Mouse (Mus musculus) frontal cortex, postnatal 10 days (tissue): ENCODE results near the gene Rpgrip1l.

Source experiments
- DNase-seq, 2 experiments: peaks; one replicate each; pipeline ENCODE4 v3.0.0; 2022; ENCODE audit warnings: low spot score in 2 of 2, mixed read lengths in 1 of 2

The Rpgrip1l gene

GRCm38 (mm10) chr8:91276337-91276736, 36.7 kb downstream of the Rpgrip1l start:
- no peak for DNase-seq

DNA sequence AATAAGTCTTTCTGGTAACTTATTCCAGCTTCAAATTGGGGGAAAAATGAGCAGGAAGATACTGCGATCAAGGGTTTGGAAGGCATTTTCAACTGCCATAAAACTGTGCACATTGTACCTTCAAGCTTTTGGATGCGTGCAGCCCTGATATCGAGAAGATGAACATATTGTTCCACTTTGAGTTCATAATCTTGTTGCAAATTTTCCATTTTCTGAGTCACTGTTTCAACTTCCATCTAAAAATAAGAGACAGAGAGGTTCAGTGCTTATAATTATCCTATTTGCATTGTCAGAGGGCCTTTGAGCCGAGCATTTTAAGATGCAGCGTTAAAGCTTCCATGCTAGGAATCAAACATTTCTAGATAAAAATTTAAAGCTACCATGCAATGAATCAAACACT, 39.6 kb downstream of the Rpgrip1l start:
- no peak for DNase-seq

GRCm38 (mm10) chr8:91269374-91269958, 43.6 kb downstream of the Rpgrip1l start:
- DNase-seq: no peak

DNA sequence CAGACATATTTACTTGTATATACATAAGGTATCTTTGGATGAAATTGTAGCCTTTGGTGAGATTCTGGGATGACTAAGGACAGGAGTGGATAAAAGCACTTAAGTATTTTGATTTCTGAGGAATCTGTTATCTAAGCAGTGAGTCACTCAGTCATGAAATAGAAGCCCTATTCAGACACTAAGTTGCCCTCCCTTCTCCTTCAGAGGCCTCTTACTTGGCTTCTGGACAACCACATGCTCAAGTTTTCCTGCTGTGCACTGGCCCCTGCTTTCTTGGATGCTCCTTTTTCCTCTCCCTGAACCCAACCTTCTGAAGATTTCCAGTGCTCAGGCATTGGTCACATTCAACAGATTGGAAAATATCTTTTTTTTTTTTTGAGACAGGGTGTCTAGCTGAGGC, 48.5 kb downstream of the Rpgrip1l start:
- DNase-seq: no peak

GRCm38 (mm10) chr8:91263939-91264338, 49.1 kb downstream of the Rpgrip1l start:
- DNase-seq: no peak

GRCm38 (mm10) chr8:91261598-91261997, 51.5 kb downstream of the Rpgrip1l start:
- no peak for DNase-seq

DNA sequence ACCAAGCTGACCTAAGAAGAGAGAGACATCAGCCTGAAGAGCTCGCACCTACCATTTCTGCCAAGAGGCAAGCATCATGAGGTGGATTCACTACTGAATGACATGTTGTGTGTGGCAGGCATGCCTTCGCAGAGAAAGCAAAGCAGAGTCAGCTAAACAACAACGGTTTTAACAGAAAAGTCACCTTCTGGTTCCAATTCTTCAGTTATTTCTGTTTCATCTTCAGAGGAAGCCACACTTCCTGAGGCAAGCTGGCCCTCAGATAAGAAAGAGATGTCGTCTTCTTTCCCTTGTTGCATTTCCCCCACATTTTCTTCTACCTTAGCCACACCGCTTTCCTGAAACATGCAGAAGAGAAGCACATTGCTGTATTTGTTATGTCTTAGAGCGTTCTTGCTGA, 62.1 kb downstream of the Rpgrip1l start:
- DNase-seq: no peak

GRCm38 (mm10) chr8:91249758-91250466, 63.1 kb downstream of the Rpgrip1l start:
- no peak for DNase-seq

- DNase-seq: no peak
Measured at GRCm38 (mm10) chr8:91245821-91246454, 67.1 kb downstream of the Rpgrip1l start.

DNA sequence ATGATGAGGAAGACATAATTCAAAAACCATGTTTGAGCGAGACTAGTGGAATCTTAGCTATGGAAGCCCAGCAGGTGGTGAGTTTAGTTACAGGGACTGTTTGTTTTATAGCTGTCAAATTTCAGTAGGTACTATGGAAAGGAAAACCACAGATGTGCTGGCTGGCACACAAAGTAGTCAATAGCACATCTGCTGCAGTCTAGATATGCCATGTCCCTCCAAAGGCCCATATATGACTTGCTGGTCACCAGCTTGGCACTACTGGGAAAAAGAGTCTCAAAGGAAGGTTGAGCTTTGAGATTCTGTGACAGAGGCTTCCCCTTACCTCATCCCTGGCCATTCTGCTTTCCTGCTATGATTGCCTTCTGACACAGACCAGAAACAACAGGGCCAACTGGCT, 70.3 kb downstream of the Rpgrip1l start:
- no peak for DNase-seq

- no peak for DNase-seq
Measured at GRCm38 (mm10) chr8:91241873-91242519, 71.1 kb downstream of the Rpgrip1l start.

GRCm38 (mm10) chr8:91241371-91241770, 71.7 kb downstream of the Rpgrip1l start:
- DNase-seq: no peak

GRCm38 (mm10) chr8:91237191-91237590, 75.9 kb downstream of the Rpgrip1l start:
- no peak for DNase-seq

DNA sequence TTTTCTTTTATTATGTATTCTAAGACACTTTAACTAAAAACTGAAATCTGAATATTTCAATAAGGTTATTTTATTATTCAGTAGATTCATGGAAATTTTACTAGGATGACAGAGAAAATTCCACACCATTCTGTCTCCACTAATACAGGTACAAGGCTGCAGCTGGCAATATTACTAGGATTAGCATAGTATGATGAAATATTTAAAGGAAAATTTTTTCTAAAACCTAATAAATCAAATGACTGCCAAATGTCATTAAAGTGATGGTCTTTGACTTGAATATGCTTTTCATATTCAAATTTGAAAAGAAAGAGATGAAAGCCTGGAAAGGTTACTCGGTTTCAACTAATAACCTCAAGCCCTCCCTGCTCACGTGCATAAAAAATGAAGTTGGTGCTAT, 79.0 kb downstream of the Rpgrip1l start:
- DNase-seq: no peak

DNA sequence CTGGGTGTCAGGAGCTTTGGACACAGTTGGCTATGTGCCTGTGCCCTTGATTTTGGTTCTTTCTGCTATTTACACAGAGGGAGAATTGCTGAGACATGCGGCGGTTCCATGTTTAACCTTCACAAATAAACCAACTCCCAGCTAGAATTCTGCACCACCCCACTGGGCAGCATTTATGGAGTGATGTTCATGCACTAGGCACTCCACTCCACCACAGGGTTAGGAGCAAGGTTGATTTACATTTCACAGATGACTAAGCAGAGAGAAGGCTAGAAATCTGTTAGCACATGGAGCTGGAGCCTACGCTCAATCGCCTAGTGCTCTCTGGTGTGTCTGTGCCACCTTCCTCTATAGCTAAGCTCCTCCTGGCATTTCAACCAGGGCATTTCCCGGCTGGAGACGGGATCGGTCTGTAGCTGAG, 85.6 kb downstream of the Rpgrip1l start:
- no peak for DNase-seq

- no peak for DNase-seq
Measured at GRCm38 (mm10) chr8:91224227-91224626, 88.8 kb downstream of the Rpgrip1l start.

DNA sequence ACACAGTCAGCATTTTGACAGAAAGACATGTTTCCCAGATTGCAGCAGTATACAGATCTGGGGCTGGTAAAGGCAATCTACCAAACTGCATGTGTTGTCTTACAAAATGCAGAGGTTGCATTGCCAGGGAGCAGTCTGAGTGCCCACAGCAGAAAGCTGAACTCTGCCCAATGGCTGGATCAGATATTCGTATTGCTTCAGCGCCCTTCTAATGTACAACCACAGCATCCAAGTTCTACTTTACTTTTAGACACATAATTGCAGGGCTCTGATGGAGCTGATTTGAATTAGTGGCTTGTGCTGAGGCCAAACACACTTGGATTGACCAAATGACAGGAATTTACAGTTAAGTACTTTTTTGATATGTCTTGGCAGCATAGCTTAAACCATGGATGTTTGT, 91.2 kb downstream of the Rpgrip1l start:
- no peak for DNase-seq

- DNase-seq: no peak
Measured at GRCm38 (mm10) chr8:91218271-91218670, 94.8 kb downstream of the Rpgrip1l start.

DNA sequence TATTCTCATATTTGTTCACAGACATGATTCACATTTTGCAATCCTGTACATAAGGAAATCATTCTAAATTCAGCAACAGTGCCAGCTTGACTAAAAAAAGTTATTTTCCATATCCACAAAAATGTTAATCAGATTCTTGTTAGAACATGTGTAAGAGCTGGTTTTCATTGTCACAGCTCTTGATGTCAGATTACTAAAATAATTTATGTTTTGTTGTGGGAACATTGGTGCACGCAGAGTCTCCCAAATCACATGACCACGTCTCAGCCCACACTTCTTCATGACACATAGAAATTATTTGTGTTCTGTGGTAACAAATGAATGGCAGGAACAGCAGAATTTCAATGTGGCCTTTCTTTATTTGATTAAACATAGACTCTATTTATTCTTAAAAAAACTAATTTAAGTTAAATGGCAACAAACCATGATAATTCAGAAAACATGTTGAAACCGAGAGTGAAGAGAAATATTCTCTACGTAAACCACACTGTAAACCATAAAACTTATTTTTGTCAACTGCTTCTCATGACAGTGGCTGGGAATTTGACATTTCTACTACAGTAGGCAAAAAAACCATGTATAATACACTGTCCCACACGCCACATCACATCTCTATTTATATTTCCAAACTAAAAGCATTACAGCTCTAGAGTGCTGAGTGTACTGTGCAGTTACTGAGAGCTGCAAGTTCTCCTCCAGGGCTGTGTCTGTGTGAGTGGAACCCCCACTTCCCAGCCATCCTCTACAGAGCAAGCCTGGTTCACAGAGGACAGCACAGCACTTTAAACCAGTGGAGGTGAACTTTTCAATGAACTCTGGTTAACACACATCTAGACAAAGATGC, 95.8 kb downstream of the Rpgrip1l start:
- DNase-seq: no peak

GRCm38 (mm10) chr8:91214287-91214686, 98.8 kb downstream of the Rpgrip1l start:
- no peak for DNase-seq

DNA sequence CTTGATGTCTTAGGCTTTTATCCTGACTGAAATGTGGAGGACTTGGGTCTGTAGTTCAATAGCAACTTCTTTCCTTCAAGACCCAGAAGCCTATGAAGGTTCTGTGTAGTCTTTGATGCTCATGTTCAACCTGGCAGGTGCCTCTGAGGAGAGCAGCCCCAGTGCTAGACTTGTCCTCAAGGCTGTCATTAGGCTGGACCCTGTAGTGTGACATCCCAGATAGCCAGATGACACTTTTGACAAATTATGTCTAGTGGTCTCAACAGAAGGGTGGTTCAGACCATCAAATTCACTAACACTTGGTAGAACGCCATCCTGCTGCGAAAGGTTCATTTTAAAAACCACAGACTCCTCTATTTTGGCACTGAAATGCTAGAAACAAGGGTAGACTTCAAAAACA, 100.1 kb downstream of the Rpgrip1l start:
- DNase-seq: no peak

GRCm38 (mm10) chr8:91209658-91210057, 103.4 kb downstream of the Rpgrip1l start:
- no peak for DNase-seq
